Mouse (Mus musculus): ENCODE measurements around the gene Uba52.

GRCm38 (mm10) chr8:70529741-70530161 lies 19.1 kb upstream of the Uba52 start:
- TF ChIP-seq CTCF (conservative IDR thresholded peaks at IDR 0.05; ENCODE audit: insufficient read depth, insufficient read length, low read depth, low read length), result no peak
- TF ChIP-seq POLR2A (IDR thresholded peaks at IDR 0.05; ENCODE audit: low read depth, low read length), result no peak

Data from kidney, adult 2 months (tissue).